Mouse (Mus musculus) frontal cortex, adult (tissue): ENCODE measurements at regions not wholly inside any gene's neighbourhood (a gene's known extent, or its start where the extent isn't known, plus 50 kb on each side); places are given as distances from the start of the nearest gene placed in this dataset.

ENCODE experiments used
- ATAC-seq: cut with Nextera tagmentation; 2 replicates; pipeline ENCODE4 v1.9.2; 2017; ENCODE audit warnings: mild to moderate bottlenecking, moderate library complexity, mixed read lengths; ENCODE audit not compliant: low TSS enrichment

DNA sequence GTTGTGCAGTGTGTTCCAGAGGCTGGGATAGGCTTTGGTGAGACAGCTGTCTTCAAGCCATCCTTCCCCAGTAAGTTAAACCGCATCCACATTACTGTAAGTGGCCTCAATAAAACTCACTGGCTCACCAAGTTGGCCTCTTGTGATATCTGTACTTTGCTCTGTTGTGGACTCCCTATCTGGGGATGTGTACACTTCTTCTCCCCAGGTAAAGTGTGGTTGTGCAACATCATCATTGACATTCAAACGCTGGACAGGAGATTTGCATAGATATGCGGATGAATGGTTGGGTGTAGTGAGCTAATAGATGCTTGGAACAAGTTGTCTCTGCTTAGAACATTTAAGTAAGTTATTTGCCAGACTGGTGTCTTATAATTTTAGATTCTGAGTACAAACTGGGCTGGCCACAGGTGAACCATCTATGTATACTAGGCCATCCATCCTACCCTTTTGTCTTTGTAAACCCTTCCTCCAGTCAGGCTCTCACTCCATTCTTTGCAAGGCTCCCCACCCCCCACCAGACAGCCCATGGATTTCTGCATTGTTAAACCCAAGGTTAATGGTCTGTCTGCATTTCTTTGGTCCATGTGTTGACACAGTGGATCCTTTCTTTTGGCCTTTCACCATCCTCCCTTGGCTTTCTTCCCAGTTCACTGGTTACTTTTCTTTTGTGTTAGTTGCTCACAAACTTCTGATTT is 303.0 kb downstream of the Plpp3 start:
- no peak for ATAC-seq

DNA sequence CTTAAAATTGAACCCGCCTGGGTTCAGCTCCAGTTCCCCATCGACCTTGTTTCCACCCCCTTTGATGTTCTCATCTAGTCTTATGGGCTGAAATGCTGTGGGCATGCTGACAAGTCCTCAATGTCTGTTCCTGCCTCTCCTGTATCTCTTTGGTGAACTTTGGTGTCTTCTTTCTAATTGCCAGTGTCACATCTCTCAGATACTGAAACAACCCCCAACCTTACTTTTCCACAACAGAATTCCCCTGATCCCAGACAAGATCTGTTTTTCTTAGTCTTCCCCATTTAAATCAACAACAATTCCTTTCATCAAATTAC is 303.5 kb downstream of the Plpp3 start:
- no peak for ATAC-seq

DNA sequence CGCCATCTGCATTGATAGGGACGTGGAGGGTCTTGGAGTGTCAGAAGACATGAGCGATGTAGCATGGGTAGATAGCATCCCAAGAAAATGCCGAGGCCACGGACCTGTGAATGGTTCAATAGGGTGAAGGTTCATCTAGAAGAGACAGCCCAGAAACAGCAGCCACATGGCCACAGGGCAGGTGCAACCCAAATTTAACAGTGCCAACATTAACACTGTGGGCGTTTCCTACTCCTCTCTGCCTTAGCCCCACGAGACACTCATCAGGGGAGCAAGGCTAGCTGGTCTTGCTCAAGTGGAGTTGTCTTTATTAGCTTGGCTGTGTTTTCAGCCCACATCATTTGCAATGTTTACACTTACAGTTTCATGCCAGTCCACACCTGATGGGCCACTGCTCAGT is 310.7 kb downstream of the Plpp3 start:
- no peak for ATAC-seq

DNA sequence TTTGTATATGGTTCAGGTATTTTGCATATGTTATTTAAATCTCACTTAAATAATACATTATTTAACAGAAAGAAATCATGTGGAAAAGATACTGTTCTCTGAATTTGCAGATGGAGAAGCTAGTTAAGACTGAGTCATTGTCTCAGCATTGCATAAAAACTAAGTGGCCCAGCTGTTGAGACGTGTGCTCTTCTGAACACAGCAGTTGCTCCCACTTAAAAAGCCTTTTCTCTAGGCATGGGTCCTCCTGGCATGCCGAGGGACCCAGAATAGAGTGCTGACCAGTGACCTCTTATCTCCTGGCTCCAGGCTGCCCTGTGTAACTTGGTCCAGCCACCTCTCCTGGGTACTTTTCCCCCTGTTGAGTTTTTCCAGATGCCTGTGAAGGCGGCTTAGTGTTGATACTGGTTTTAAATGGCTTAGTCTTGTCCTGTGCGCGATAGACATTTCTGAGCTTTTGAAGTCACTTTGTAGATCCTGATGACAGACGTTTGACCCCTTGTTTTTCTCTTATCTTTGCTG is 312.2 kb downstream of the Plpp3 start:
- ATAC-seq = no peak

DNA sequence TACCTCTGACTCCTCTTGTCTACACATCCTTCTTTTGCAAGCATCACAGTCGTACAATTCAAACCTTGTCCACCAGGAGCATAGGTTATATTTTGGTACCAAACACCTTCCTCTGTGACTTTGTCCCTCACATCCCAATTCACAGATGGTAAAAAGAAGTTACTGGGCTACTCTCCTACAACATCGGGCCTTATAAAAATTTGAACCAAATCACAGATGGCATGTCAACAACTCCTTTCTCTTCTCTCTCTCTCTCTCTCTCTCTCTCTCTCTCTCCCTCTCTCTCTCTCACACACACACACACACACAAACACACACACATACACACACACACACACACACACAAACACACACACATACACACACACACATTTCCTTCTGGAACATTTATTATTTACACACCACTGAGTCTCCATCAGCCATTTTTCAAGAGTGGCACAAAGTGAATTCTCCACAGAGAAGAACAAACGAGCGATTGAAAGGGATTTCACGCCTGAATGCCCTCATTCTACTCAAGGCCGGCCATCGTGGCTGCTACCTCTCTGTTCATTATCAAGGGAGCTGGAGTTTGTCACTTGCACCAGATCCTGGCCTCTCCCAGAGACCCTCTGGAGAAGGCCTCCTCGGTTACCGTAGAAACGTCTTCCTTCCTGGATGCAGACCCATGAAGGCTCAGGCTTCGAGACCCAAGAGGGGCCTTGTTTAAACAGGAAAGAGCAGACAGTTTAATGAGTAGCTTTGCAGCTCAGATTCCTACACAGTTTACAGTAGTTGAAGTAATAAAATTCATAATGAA is 314.7 kb upstream of the Gm12728 start:
- peak; percentile 41; the same call in 1 of the 2 replicates for ATAC-seq

DNA sequence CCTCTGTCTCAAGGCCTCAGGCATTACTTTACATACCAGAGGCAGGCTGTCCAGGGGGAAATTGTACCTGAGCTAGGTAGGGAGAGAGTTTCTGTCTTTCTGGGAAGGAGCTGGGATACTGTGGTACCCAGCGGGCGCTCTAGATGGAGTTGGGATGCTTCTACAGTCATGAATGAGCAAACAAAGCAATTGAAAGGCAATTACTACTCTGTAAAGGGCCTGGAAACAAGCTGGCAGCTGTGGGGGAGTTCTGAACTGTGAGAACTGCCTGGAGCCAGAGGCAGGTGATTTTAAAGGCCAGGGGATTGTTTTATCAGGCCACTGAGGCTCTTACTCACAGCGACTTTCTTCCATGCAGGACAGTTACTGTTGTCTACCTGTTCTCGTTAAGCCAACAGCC is 313.3 kb upstream of the Gm12728 start:
- ATAC-seq = no peak

DNA sequence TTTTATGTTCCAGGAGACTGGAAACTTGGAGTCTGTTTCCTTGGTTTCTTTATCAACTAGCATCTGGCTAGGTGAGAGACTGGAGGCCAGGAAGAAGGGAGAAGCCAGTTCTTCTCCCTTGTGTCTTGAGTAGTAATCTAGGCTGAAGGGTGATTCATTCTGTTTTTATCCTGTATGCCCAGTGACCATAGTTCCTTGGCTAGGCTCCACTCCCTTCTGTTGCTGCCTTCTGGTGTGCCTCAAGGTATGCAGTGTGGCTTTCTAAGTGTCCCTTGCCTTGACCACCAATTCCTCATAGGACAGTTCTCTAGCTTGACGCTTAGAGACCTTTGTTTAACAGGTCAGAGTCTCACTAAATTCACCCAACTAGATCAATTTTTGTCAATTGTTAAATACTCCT is 303.3 kb upstream of the Gm12728 start:
- ATAC-seq = no peak

DNA sequence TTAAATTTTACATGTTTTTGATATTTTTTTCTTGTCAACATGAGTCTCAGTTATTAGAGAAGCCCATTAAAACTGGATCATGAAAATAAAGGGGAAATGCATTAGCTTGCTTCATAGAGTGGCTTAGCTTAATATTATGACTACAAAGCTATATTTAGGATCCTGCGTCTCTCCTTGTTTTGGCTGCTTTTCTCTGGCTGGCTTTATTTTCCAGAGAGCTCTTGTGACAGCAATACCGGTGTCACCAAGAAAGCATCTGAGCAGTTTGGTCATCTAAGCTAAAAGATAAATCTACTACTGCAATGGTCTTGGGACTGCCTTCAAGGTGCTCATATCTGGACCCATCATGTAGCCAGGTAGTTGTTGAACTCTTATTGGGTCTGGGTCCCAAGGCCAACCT is 293.5 kb upstream of the Gm12728 start:
- ATAC-seq = no peak

DNA sequence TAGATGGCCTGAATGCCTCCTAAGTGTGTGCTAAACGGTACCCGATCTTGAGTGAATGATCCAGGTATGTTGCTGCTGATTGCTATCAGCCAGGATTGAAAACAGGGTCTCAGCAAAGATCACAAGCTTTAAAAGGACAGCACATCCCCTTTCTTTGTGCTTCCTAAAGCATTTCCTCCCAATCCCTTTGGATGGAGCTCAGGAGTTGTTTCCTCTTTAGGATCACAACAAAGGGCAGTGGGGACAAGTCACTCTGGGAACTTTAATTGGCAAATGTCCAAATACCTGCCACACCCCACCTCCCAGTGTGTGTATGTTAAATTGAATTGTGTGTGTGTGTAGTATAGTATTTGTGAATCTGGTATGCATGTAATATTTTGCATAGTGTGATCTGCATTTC is 283.5 kb upstream of the Gm12728 start:
- ATAC-seq = no peak

DNA sequence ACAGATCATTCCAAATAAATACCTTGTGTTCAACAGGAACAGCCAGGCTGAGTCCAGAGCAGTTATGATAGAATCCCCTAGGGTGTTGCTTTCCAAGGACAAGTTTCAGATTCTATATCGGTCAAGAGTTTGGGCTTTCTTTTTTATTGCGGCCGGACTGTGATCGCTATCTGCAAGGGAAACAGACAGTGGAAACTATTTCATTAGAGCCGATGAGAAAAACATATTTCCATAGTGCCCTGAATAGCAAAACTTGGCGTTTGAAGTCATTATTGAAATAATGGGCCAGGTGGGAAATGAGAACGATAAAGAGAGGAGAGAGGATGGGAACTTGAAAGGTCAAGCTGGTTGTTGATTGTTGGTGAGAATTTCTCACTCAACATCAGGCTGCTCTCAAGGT is 282.4 kb upstream of the Gm12728 start:
- no peak for ATAC-seq

DNA sequence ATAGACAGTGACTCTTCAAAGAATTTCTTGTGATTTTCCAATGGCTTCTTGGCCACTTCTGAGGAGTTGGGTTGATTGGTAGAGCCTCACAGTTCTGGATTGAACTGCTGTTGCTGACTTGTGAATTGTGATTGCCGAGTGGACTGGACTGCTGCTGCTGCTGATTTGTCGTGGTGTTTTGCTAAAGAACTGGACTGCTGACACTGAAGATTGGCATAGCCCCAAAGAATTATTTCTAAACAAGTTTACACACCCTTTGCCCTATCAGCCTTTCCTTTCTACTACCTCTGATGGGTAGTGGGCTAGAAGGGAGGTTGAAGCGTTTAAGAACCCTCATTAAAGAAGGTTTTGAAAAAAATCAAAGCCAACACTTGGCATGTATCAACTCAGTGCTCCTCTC is 280.6 kb upstream of the Gm12728 start:
- no peak for ATAC-seq

DNA sequence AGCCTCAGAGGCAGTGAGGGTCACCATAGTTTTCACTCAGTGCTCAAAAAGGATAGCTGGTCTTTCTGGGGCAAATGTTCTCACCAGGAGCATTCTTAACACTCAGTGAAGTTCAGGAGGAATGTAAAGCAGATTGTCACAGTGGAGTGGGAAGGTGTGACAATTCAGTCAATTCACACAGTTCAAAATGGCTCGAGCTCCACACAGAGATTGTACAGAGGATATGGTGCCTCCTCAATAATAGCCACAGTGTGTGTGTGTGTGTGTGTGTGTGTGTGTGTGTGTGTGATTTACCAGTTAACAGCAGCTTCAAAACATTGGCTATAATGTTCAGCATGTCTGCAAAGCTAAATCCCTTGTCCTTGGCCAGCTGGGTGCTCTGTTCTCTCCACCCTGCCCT is 279.3 kb upstream of the Gm12728 start:
- ATAC-seq = peak; percentile 77

DNA sequence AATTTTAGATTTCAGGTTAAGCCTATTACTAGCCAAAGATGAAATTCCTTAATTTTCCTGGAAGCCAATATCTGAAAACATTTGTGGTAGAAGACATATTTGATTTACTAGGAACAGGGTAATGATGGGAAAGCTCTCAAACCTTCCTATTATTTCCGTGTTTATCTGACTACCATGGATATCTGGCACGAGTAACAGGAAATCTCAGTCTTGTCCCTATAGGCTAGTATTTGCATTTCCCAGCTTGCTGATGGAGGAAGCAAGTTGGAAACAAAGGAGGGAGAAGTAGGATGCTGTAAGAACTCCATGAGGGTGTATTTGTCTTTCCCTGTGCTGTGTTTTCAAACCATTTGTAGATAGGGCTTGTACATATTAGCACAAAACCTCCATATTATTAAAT is 264.5 kb upstream of the Gm12728 start:
- ATAC-seq = no peak

DNA sequence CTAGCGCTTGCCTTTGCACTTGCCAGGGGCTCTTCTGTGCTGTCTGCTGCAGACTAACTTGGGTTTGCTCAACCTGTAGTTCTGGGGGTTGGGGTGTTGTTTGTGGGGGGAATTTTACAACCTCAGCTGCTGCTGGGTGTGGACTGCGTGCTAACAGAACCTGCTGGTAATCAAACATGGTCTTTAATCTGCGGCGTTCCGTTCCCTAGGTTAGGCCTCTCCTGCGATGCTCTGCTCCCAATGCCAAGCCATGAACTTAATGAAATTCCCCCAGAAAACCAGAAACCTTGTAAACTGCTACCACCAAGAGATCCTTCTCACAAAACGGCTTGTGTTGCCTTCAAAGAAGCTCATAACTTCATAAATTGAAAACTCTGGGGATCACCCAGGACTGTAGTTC is 262.9 kb upstream of the Gm12728 start:
- ATAC-seq = no peak

DNA sequence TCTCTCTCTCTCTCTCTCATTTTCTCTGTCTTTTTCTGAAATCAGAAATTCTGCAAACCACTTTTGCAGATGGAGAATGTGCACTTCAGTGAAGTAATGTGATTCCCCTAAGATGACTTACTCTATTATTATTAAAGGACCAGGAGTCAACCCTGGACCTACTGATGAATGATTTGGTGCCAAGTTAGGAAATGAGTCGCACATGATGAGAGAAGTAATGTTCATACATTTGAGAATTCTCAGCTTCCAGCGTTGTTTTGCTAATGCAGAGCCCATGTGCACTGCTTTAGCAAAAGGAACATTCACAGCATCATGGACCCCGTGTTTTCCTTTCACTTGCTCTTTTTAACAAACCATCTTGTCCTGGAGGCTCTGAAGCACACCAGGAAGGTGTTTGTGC is 262.4 kb upstream of the Gm12728 start:
- no peak for ATAC-seq

DNA sequence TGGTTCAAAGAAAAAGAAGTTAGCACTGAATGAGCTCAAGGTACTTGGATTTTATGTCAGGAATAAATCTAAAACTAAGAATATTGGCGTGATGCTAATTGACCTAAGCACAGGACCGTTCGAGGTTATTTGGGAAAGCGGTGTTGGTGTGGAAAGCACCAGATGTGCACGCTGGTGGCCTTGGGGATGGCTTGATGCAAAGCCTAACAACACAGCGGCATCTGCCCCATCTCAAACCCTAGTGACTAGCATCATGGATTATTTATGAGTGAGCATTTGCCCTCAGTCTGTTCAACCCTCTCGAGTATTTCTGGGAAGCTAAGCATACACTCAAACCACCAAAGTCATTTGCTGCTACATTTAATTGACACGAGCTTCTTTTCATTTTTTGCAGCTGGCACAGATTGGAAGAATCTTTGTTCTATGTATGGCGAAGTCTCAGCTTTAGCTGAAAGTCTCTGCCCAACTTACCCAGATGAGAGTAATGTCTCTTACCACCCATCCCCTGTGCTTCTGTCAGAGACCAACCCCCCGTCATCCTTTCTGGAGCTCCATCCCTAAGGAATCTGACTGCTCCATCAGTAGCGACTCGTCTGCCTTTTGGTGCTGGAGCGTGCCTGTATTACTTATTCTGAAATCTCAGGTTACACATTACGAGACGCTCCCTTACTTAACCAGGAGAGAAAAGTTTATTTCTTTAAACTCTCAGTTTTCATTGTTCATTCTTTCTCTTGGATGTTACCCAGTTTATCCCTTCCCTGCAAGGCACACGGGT is 257.8 kb upstream of the Gm12728 start:
- ATAC-seq = no peak

DNA sequence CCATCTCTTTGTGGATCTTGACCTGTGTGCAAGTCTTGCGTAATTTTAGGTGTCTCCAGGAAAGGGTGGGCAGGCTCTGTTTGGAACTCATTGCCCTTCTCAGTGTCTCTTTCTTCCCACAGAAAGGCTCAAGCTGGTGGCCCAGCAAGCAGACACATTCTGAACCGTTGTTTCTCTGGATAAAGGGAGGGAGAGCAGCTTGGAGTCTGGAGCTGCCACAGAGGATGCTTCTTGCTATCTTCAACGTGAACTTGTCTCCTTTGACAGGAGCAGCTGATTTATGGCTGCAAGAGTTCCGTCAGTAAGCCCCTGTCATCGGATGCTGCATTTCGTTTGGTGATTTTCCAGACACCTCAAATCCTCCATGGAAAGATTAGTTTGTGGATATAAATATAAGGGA is 254.2 kb upstream of the Gm12728 start:
- ATAC-seq = no peak

DNA sequence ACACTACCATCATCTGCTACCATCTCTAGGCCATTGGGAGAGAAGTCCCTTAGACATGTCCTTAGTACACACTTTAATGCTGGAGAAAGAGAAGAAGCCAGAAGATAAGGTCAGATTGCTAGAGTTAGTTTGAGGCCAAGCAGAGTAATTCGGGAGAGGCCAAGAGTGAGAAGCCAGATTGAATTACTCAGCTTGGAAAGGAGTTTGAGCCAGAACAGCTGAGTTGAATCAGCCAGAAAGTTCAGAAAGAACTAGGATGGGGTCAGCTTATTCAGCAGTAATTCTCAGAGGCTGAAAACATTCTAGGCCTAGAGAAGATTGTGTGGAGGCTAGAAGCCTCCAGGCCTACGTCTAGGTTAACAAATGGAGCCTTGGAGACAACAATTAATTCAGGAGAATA is 244.2 kb upstream of the Gm12728 start:
- no peak for ATAC-seq

DNA sequence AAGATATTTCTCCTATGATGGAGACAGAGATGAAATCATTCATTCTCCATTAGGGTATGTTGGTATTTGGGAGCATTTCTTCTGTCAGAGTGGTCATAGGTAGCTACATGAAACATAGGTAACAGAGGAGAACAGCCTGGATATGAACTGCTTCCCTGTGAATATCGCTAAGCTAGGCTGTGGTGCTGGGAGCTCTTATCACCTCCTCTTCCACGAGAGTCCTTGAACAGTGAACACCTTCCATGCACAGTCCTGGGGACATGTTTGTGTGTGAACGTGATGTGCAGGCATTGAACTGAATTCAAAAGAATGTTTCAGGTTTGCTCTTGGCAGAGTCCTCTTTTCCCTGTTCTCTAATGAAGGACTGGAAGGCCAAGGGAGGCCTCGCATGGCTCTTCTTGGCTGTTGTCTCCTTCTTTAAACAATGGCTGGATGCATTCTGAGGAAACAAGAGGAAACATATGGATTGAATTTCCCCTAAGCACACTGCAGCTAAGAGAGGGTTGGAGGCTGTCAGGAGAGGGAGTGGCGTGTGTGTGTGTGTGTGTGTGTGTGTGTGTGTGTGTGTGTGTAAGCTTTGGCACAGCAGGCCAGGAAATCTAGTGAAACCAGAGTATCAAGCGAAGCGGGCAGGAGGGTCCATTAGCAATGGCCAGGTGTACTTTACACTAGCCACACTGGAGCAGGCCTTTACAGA is 239.8 kb upstream of the Gm12728 start:
- no peak for ATAC-seq

DNA sequence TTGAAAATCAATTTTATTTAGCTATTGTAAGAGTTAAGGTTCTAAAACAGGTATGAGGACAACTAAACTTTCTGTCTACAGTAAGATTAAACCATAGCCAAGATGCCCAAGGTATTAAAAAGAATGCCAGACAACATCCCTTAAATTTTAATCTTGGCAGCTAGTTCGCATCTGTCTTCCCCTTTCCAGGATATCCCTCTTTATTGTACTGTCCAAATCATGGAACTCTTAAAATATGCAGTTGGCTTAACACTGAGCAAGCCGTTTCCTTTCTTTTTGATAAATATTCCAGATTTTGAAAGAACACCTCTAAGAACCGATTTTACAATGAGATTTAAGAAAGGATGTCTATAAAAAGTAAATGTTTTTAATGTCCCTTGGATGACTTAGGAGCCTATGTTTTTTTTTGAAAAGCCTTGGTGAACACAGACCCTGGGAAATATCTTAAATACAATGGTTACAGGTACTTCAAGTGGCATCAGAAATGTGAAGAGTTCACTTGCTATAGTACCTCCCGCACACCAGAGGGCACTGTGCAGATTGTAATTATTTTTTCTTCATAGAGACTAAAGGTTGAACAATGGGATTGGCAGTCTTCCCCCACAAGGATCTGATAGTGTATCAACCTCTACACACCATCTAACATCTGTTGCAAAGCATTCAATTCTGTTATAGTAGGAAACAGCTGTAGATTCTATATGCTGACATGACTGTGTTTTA is 237.5 kb upstream of the Gm12728 start:
- ATAC-seq = no peak

DNA sequence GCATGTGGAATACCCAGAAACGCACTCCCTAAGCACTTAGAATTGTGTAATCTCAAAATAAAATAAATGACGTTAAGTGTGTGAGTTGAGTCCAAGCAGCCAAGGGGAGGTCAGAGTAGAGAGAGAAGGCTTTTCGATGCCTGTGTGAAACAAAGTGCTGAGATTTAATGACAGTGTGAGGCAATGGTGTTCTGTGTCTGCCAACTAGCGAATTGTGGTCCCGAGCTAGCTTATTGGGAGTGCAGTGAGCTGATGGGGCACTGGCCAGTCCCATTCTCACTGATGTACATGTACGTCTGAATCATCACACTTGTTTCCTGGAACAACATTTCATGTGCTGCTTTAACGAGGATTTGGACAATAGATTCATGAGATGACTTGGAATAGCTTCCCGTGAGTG is 234.7 kb upstream of the Gm12728 start:
- no peak for ATAC-seq

DNA sequence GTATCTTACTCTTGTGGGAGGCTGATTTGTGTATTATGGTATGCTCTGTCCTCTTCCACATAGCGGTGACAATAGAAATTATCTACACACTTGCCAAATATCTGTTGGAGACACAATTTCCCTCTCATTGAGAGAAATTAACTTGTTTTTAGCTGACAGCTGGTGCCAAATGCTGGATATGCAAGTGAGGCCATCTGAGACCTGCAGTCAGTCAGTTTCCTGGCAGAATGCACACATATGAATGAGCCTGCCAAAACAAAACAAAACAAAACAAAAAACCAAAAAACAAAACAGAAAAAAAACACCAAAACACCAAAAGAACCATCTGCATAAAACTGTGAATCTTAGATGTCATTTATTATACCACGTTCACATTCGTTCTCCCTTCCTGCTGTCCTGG is 233.7 kb upstream of the Gm12728 start:
- no peak for ATAC-seq
